Mouse (Mus musculus) forebrain, embryonic 15.5 days (tissue): ENCODE data around the gene Nr1i2. TPM values are rescaled to one million over a fixed set of nuclear protein-coding genes. Genes with fewer than 3 reads are reported as not detected.

ENCODE experiments used
- ATAC-seq: fragments of 200-750 bp; cut with Nextera tagmentation; replicated peaks from 2 replicates; pipeline ENCODE4 v1.8.0; 2017; ENCODE audit warnings: mild to moderate bottlenecking, moderate TSS enrichment, moderate library complexity
- H3K27ac ChIP-seq: fragments of 300-500 bp; sonication (generic); replicated peaks from 2 replicates; pipeline ENCODE4 v1.5.1; 2015; ENCODE audit warnings: mild to moderate bottlenecking, inconsistent platforms
- H3K27me3 ChIP-seq: fragments of 300-500 bp; sonication (generic); 2 replicates; pipeline ENCODE4 v1.6.1; 2015; ENCODE audit warnings: inconsistent platforms
- H3K36me3 ChIP-seq: fragments of 300-500 bp; sonication (generic); 2 replicates; pipeline ENCODE4 v1.6.1; 2015; ENCODE audit warnings: mild to moderate bottlenecking, inconsistent platforms
- H3K4me1 ChIP-seq: fragments of 300-500 bp; sonication (generic); 2 replicates; pipeline ENCODE4 v1.6.1; 2015; ENCODE audit warnings: inconsistent platforms
- H3K4me2 ChIP-seq: fragments of 300-500 bp; sonication (generic); replicated peaks from 2 replicates; pipeline ENCODE4 v1.6.1; 2015; ENCODE audit warnings: mild to moderate bottlenecking, inconsistent platforms
- H3K4me3 ChIP-seq: fragments of 300-500 bp; sonication (generic); 2 replicates; pipeline ENCODE4 v1.5.1; 2015; ENCODE audit warnings: mild to moderate bottlenecking, inconsistent platforms
- H3K9ac ChIP-seq: fragments of 300-500 bp; sonication (generic); replicated peaks from 2 replicates; pipeline ENCODE4 v1.6.1; 2015; ENCODE audit warnings: mild to moderate bottlenecking, inconsistent platforms
- H3K9me3 ChIP-seq: fragments of 300-500 bp; sonication (generic); 2 replicates; pipeline ENCODE4 v1.6.1; 2016; ENCODE audit warnings: inconsistent platforms
- WGBS: fragments of 180-500 bp; shearing (Covaris S2); methylation state at CpG from one replicate; pipeline ENCODE4 v1.1.7; 2015; ENCODE audit warnings: mixed read lengths; 5-methylcytosine and 5-hydroxymethylcytosine counted together
- polyA plus RNA-seq: library from polyadenylated mRNA; unstranded; fragments of >200 nt; fragmentation: Nextera tagmentation; extraction: Ambion mirVana; gene quantifications from 2 replicates; pipeline ENCODE4 v1.2.1, GENCODE M21; 2015

The Nr1i2 gene
- polyA plus RNA-seq, 1 experiment from 2014 or later: not detected

- Histone ChIP-seq H3K4me1 (no peaks in the 10 kb centered on the region), H3K9ac (no peak overlapping the region), H3K4me3 (no peak overlapping the region), H3K27me3 (no peaks in the 10 kb centered on the region), H3K4me2 (no peak overlapping the region), H3K9me3 (no peaks in the 10 kb centered on the region), H3K27ac (no peak overlapping the region), H3K36me3 (no peaks in the 10 kb centered on the region)
- ATAC-seq: no peak
- WGBS: 89% methylated on average over 7 of the region's 7 CpGs
These were observed 8.8 kb downstream of the Nr1i2 start for GRCm38 (mm10) chr16:38285801-38286200.

- H3K9ac ChIP-seq: no peak overlapping the region
- H3K4me2 ChIP-seq: no peak overlapping the region
- no peaks in the 10 kb centered on the region for H3K27me3 ChIP-seq
- no peaks in the 10 kb centered on the region for H3K4me1 ChIP-seq
- no peak for ATAC-seq
- no peaks in the 10 kb centered on the region for H3K9me3 ChIP-seq
- no peak overlapping the region for H3K27ac ChIP-seq
- H3K4me3 ChIP-seq: no peak overlapping the region
- H3K36me3 ChIP-seq: no peaks in the 10 kb centered on the region
- 37% methylated on average over 3 of the region's 3 CpGs for WGBS
These were observed 11.3 kb downstream of the Nr1i2 start for GRCm38 (mm10) chr16:38283300-38283699.

GRCm38 (mm10) chr16:38282559-38283160 is 12.0 kb downstream of the Nr1i2 start:
- no peak for ATAC-seq
- no peak overlapping the region for H3K27ac ChIP-seq
- no peak overlapping the region for H3K9ac ChIP-seq
- no peaks in the 10 kb centered on the region for H3K27me3 ChIP-seq
- no peaks in the 10 kb centered on the region for H3K36me3 ChIP-seq
- no peaks in the 10 kb centered on the region for H3K9me3 ChIP-seq
- WGBS: 83% methylated on average over 7 of the region's 7 CpGs
- no peak overlapping the region for H3K4me3 ChIP-seq
- H3K4me1 ChIP-seq: no peaks in the 10 kb centered on the region
- H3K4me2 ChIP-seq: no peak overlapping the region

GRCm38 (mm10) chr16:38280951-38281350 is 13.7 kb downstream of the Nr1i2 start:
- H3K4me2 ChIP-seq: no peak overlapping the region
- 85% methylated on average over 7 of the region's 7 CpGs for WGBS
- H3K4me3 ChIP-seq: no peak overlapping the region
- H3K27ac ChIP-seq: no peak overlapping the region
- no peaks in the 10 kb centered on the region for H3K36me3 ChIP-seq
- ATAC-seq: no peak
- H3K9me3 ChIP-seq: no peaks in the 10 kb centered on the region
- H3K27me3 ChIP-seq: no peaks in the 10 kb centered on the region
- H3K9ac ChIP-seq: no peak overlapping the region
- H3K4me1 ChIP-seq: no peaks in the 10 kb centered on the region

GRCm38 (mm10) chr16:38279794-38280193 is 14.8 kb downstream of the Nr1i2 start:
- H3K36me3 ChIP-seq: no peaks in the 10 kb centered on the region
- H3K4me1 ChIP-seq: no peaks in the 10 kb centered on the region
- H3K27ac ChIP-seq: no peak overlapping the region
- 93% methylated on average over 5 of the region's 5 CpGs for WGBS
- H3K4me3 ChIP-seq: no peak overlapping the region
- H3K9ac ChIP-seq: no peak overlapping the region
- H3K27me3 ChIP-seq: no peaks in the 10 kb centered on the region
- no peak for ATAC-seq
- H3K4me2 ChIP-seq: no peak overlapping the region
- H3K9me3 ChIP-seq: no peaks in the 10 kb centered on the region

GRCm38 (mm10) chr16:38274737-38275136 is 19.9 kb downstream of the Nr1i2 start:
- Histone ChIP-seq H3K4me2 (no peak overlapping the region), H3K9me3 (no peaks in the 10 kb centered on the region), H3K27ac (no peak overlapping the region), H3K9ac (no peak overlapping the region), H3K27me3 (no peaks in the 10 kb centered on the region), H3K36me3 (no peaks in the 10 kb centered on the region), H3K4me3 (no peak overlapping the region), H3K4me1 (peaks cover 10% of the 10 kb centered on the region)
- WGBS: 86% methylated on average over 2 of the region's 2 CpGs
- ATAC-seq: no peak

GRCm38 (mm10) chr16:38272483-38272882 is 22.1 kb downstream of the Nr1i2 start:
- WGBS: 17% methylated on average over 5 of the region's 5 CpGs
- Histone ChIP-seq H3K27me3 (no peaks in the 10 kb centered on the region), H3K4me1 (peaks cover 10% of the 10 kb centered on the region), H3K9me3 (no peaks in the 10 kb centered on the region), H3K9ac (no peak overlapping the region), H3K4me3 (no peak overlapping the region), H3K4me2 (no peak overlapping the region), H3K36me3 (no peaks in the 10 kb centered on the region), H3K27ac (0 out of 2 replicates have a peak overlapping the region, but pooled peaks have one; percentile 19)
- peak; percentile 48; the same call in 1 of the 2 replicates for ATAC-seq

GRCm38 (mm10) chr16:38271601-38272000 is 23.0 kb downstream of the Nr1i2 start:
- ATAC-seq: no peak
- 74% methylated on average over 3 of the region's 3 CpGs for WGBS

GRCm38 (mm10) chr16:38255927-38256326 is 38.7 kb downstream of the Nr1i2 start:
- Histone ChIP-seq H3K27me3 (no peaks in the 10 kb centered on the region), H3K4me2 (no peak overlapping the region), H3K4me1 (no peaks in the 10 kb centered on the region), H3K36me3 (no peaks in the 10 kb centered on the region), H3K9me3 (no peaks in the 10 kb centered on the region), H3K4me3 (no peak overlapping the region), H3K27ac (no peak overlapping the region), H3K9ac (no peak overlapping the region)
- WGBS: 93% methylated on average over 9 of the region's 9 CpGs
- no peak for ATAC-seq

More at GRCm38 (mm10) chr16:38271601-38272000, 23.0 kb downstream of the Nr1i2 start:
- no peak overlapping the region for H3K27ac ChIP-seq
- H3K9me3 ChIP-seq: no peaks in the 10 kb centered on the region
- H3K36me3 ChIP-seq: no peaks in the 10 kb centered on the region
- no peak overlapping the region for H3K9ac ChIP-seq
- H3K4me3 ChIP-seq: no peak overlapping the region
- H3K4me1 ChIP-seq: peaks cover 10% of the 10 kb centered on the region
- H3K27me3 ChIP-seq: no peaks in the 10 kb centered on the region
- H3K4me2 ChIP-seq: no peak overlapping the region

- Histone ChIP-seq H3K4me2 (no peak overlapping the region), H3K4me1 (no peaks in the 10 kb centered on the region), H3K9me3 (no peaks in the 10 kb centered on the region), H3K27me3 (no peaks in the 10 kb centered on the region), H3K9ac (no peak overlapping the region), H3K27ac (no peak overlapping the region), H3K4me3 (no peak overlapping the region), H3K36me3 (no peaks in the 10 kb centered on the region)
- no peak for ATAC-seq
- 87% methylated on average over 4 of the region's 4 CpGs for WGBS
These were observed 39.5 kb downstream of the Nr1i2 start for GRCm38 (mm10) chr16:38255107-38255506.

- ATAC-seq: 0 out of 2 replicates have a peak, but pooled peaks have one; percentile 29
- Histone ChIP-seq H3K27me3 (no peaks in the 10 kb centered on the region), H3K9me3 (no peaks in the 10 kb centered on the region), H3K4me3 (no peak overlapping the region), H3K4me2 (no peak overlapping the region), H3K4me1 (no peaks in the 10 kb centered on the region), H3K36me3 (no peaks in the 10 kb centered on the region), H3K9ac (no peak overlapping the region), H3K27ac (no peak overlapping the region)
- WGBS: 86% methylated on average over 14 of the region's 14 CpGs
These were observed 40.6 kb downstream of the Nr1i2 start for GRCm38 (mm10) chr16:38254001-38254400.

- WGBS: 93% methylated on average over 6 of the region's 6 CpGs
- H3K9me3 ChIP-seq: no peaks in the 10 kb centered on the region
- no peak overlapping the region for H3K9ac ChIP-seq
- H3K27me3 ChIP-seq: no peaks in the 10 kb centered on the region
- H3K36me3 ChIP-seq: 0 out of 2 replicates have a peak, but pooled peaks cover 2% of the 10 kb centered on the region
- H3K4me2 ChIP-seq: no peak overlapping the region
- ATAC-seq: no peak
- H3K27ac ChIP-seq: no peak overlapping the region
- no peak overlapping the region for H3K4me3 ChIP-seq
- no peaks in the 10 kb centered on the region for H3K4me1 ChIP-seq
These were observed 44.2 kb downstream of the Nr1i2 start for GRCm38 (mm10) chr16:38250467-38250866.
